In the genomic region with DNA sequence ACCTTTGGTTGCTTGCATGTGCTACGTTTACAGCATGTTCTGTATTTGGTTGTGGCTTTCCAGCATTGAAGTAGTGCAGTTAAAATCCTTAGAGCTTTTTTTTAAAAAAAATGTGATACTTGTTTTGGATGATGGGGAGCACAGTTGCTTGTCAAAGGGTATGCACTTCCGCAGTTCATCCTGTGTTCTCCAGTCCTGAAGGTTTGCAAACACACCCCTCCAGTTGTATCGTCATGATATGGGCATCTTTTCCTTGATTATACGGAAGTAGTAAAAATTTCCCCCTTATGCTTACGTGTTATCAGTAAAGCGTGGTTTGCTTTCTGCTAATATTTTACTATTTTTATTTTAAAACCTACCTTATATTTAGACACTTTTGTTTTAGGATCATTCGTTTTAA, we compare ENCODE assay signal across 8 mouse cellular contexts. TPM values are rescaled to one million over a fixed set of nuclear protein-coding genes. Genes with fewer than 3 reads are reported as not detected.
DNase-seq lines count a peak whose midpoint lies in the region; ATAC-seq and TF ChIP-seq lines count a peak whose summit lies in the region.

No protein-coding gene starts in this region.

- intact Hi-C loops in heart, postnatal 14 days (cut with DNase I) = loop anchor here (5.0 kb wide), 1 partner anchor 130 kb away; a partner anchor contains a TSS

- no peak for DNase-seq in heart, embryonic 10.5 days (ENCODE audit: low spot score)
- DNase-seq in heart, postnatal 14 days = no peak
- no peak for DNase-seq in cerebellum, adult 9-11 months
- no peak for DNase-seq in frontal cortex, adult 2 months (ENCODE audit: extremely low spot score in 1 of 2, low spot score in 1 of 2)
- no peak for DNase-seq in frontal cortex, postnatal 10 days (ENCODE audit: low spot score in 2 of 2)

- peaks cover 15% of the 10 kb centered on the region for H3K36me3 ChIP-seq in heart, embryonic 10.5 days
- peaks cover 4% of the 10 kb centered on the region; the same call in 1 of the 2 replicates for H3K36me3 ChIP-seq in E14TG2a.4 (ENCODE audit: insufficient read depth, low read length)
- H3K36me3 ChIP-seq in heart, embryonic 16.5 days (ENCODE audit: control insufficient read depth, insufficient read depth) = peaks cover 9% of the 10 kb centered on the region
- H3K36me3 ChIP-seq in macrophage (ENCODE audit: inconsistent target) = peaks cover 7% of the 10 kb centered on the region; the same call in 1 of the 2 replicates

- peak overlapping the region; percentile 98 for H3K27ac ChIP-seq in heart, embryonic 10.5 days
- peak overlapping the region; percentile 99 for H3K27ac ChIP-seq in heart, embryonic 16.5 days (ENCODE audit: low read length)
- no peak overlapping the region for H3K27ac ChIP-seq in macrophage

- WGBS in heart, embryonic 10.5 days = 39% methylated on average over 7 of the region's 7 CpGs
- 24% methylated on average over 7 of the region's 7 CpGs for WGBS in heart, embryonic 16.5 days
- WGBS in macrophage (ENCODE audit: missing documents) = 0% methylated on average over 7 of the region's 7 CpGs

- H3K9ac ChIP-seq in heart, embryonic 16.5 days (ENCODE audit: low read length) = peak overlapping the region; percentile 98

- H3K9me3 ChIP-seq in heart, embryonic 10.5 days = no peaks in the 10 kb centered on the region
- no peaks in the 10 kb centered on the region for H3K9me3 ChIP-seq in E14TG2a.4 (ENCODE audit: low read length)
- H3K9me3 ChIP-seq in heart, embryonic 16.5 days (replicated peaks; ENCODE audit: control insufficient read depth, low read length) = no peaks in the 10 kb centered on the region

- peak overlapping the region; percentile 90 for H3K4me3 ChIP-seq in heart, embryonic 10.5 days
- peak overlapping the region; percentile 94 for H3K4me3 ChIP-seq in E14TG2a.4 (replicated peaks; ENCODE audit: low read length)
- peak overlapping the region; percentile 93 for H3K4me3 ChIP-seq in heart, embryonic 16.5 days (ENCODE audit: low read length)
- peak overlapping the region; percentile 81 for H3K4me3 ChIP-seq in macrophage (ENCODE audit: inconsistent target)

- H3K79me2 ChIP-seq in macrophage (ENCODE audit: inconsistent target) = peaks cover 55% of the 10 kb centered on the region

- H3K4me2 ChIP-seq in heart, embryonic 16.5 days (ENCODE audit: low read depth, low read length) = peak overlapping the region; percentile 87

- ATAC-seq in heart, embryonic 16.5 days (replicated peaks; ENCODE audit: extremely low read depth, insufficient read depth, low FRiP score) = no peak

- TF ChIP-seq CTCF in E14TG2a.4 (conservative IDR thresholded peaks at IDR 0.05; ENCODE audit: low read length) = no peak

- no peaks in the 10 kb centered on the region for H3K27me3 ChIP-seq in heart, embryonic 10.5 days (ENCODE audit: insufficient read depth, poor library complexity, severe bottlenecking)
- 0 out of 2 replicates have a peak, but pooled peaks cover 5% of the 10 kb centered on the region for H3K27me3 ChIP-seq in E14TG2a.4 (ENCODE audit: insufficient read depth, low read length)
- no peaks in the 10 kb centered on the region for H3K27me3 ChIP-seq in heart, embryonic 16.5 days (ENCODE audit: control insufficient read depth, insufficient read depth, low read length)

- 0 out of 2 replicates have a peak, but pooled peaks cover 5% of the 10 kb centered on the region for H3K4me1 ChIP-seq in heart, embryonic 10.5 days
- peaks cover 22% of the 10 kb centered on the region for H3K4me1 ChIP-seq in E14TG2a.4 (replicated peaks; ENCODE audit: low read depth, low read length)
- peaks cover 15% of the 10 kb centered on the region for H3K4me1 ChIP-seq in heart, embryonic 16.5 days (ENCODE audit: control insufficient read depth, insufficient read depth, low read length)

RNA-seq across cellular contexts. Expression of a gene that starts 1.0 kb away (rescaled TPM):
- 37.1 and 40.8 TPM in 2 replicates for polyA plus RNA-seq in heart, embryonic 10.5 days (2016; fragmentation: Nextera tagmentation; extraction: Ambion mirVana)
- 10 to 100 TPM; 31.3 to 31.5 TPM for total RNA-seq in heart, postnatal 14 days (2021)
- polyA plus RNA-seq in heart, embryonic 16.5 days (2015; fragmentation: Nextera tagmentation; extraction: Ambion mirVana) = 40.3 and 41.9 TPM in 2 replicates
- total RNA-seq in macrophage (2018; cell fraction: chromatin; rRNA removed) = 100 to 1,000 TPM in 5 of 26 experiments, 10 to 100 TPM in 21; 59.3 to 111 (median 86.1) TPM
- 10 to 100 TPM; 22.3 to 42.5 (median 29.8) TPM for total RNA-seq in macrophage (2018; cell fraction: cytosol; rRNA removed)
- total RNA-seq in macrophage (2018; cell fraction: nucleus; rRNA removed) = 10 to 100 TPM; 37.4 to 97.5 (median 56.2) TPM
- polyA plus RNA-seq in macrophage (2018) = 31.0 to 52.6 TPM (median 34.4 TPM) in 3 replicates
- 32.1 and 33.7 TPM in 2 replicates for polyA plus RNA-seq in frontal cortex, adult 2 months (2012; rRNA removed)

RNA-seq across cellular contexts. Expression of a gene that starts 13.7 kb away (rescaled TPM):
- 1.6 and 2.8 TPM in 2 replicates for polyA plus RNA-seq in heart, embryonic 10.5 days (2016; fragmentation: Nextera tagmentation; extraction: Ambion mirVana)
- total RNA-seq in heart, postnatal 14 days (2021) = under 1 TPM; 0.07 to 0.14 TPM
- polyA plus RNA-seq in heart, embryonic 16.5 days (2015; fragmentation: Nextera tagmentation; extraction: Ambion mirVana) = 0.54 and 0.92 TPM in 2 replicates
- under 1 TPM in 10 of 26 experiments, not detected in 16; 0.03 to 0.28 (median 0.06) TPM for total RNA-seq in macrophage (2018; cell fraction: chromatin; rRNA removed)
- total RNA-seq in macrophage (2018; cell fraction: cytosol; rRNA removed) = under 1 TPM in 5 of 26 experiments, not detected in 21; under 0.01 to 0.03 (median under 0.01) TPM
- total RNA-seq in macrophage (2018; cell fraction: nucleus; rRNA removed) = under 1 TPM in 1 of 26 experiments, not detected in 25; 0.05 TPM
- not detected in 3 replicates for polyA plus RNA-seq in macrophage (2018)
- polyA plus RNA-seq in frontal cortex, adult 2 months (2012; rRNA removed) = 4.9 and 6.1 TPM in 2 replicates
